Mouse (Mus musculus): ENCODE measurements around the gene Mcf2l. TPM values are rescaled to one million over a fixed set of nuclear protein-coding genes. Genes with fewer than 3 reads are reported as not detected.

Gene Mcf2l
- polyA plus RNA-seq, 1 experiment from 2014 or later, result 158 TPM

GRCm38 (mm10) chr8:13047652-13048051 lies 174.0 kb downstream of the Mcf2l start:
- peaks cover 13% of the 10 kb centered on the region; the same call in 1 of the 2 replicates for H3K9me3 ChIP-seq (ENCODE audit: control insufficient read depth, low read length)
- ATAC-seq (ENCODE audit: low FRiP score) (no peak), DNase-seq (ENCODE audit: low spot score) (no peak)
- H3K4me1 ChIP-seq (replicated peaks; ENCODE audit: control insufficient read depth, insufficient read depth, low read length), result no peaks in the 10 kb centered on the region
- H3K27ac ChIP-seq, result no peak overlapping the region
- no peaks in the 10 kb centered on the region for H3K27me3 ChIP-seq (ENCODE audit: control insufficient read depth, insufficient read depth, low read length)
- no peak overlapping the region for H3K4me3 ChIP-seq (replicated peaks; ENCODE audit: low read length)
- H3K4me2 ChIP-seq (replicated peaks), result no peak overlapping the region
- no peaks in the 10 kb centered on the region for H3K36me3 ChIP-seq (replicated peaks; ENCODE audit: control insufficient read depth, insufficient read depth)
- WGBS, result 53% methylated on average over 5 of the region's 5 CpGs
- H3K9ac ChIP-seq, result no peak overlapping the region

GRCm38 (mm10) chr8:13050550-13050949 lies 176.9 kb downstream of the Mcf2l start:
- DNase-seq (ENCODE audit: low spot score), result no peak
- Histone ChIP-seq H3K27ac (no peak overlapping the region), H3K4me3 (replicated peaks; ENCODE audit: low read length) (no peak overlapping the region), H3K4me1 (replicated peaks; ENCODE audit: control insufficient read depth, insufficient read depth, low read length) (no peaks in the 10 kb centered on the region), H3K36me3 (replicated peaks; ENCODE audit: control insufficient read depth, insufficient read depth) (no peaks in the 10 kb centered on the region), H3K9ac (no peak overlapping the region), H3K27me3 (ENCODE audit: control insufficient read depth, insufficient read depth, low read length) (no peaks in the 10 kb centered on the region), H3K4me2 (replicated peaks) (no peak overlapping the region), H3K9me3 (ENCODE audit: control insufficient read depth, low read length) (peaks cover 13% of the 10 kb centered on the region; the same call in 1 of the 2 replicates)
- no peak for ATAC-seq (ENCODE audit: low FRiP score)
- WGBS, result 72% methylated on average over 10 of the region's 10 CpGs

DNA sequence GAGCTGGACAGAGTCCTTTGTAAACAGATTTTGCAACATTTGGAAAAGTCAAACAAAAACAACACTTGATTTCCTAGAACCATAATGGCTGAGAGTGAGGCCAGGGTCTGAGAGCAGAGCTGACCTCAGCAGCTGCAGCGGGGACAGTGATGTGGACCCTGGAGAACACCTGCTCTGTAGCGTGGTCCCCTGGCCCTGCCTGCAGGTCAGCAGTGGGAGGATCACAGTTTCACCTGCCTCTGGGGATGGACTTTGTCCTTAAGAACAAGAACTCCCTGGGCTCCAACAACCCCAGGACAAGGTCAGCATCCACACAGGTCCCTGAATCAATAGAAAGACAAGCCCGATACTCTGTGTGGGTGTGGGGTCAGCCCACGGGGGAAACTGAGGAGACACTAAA lies 183.7 kb downstream of the Mcf2l start:
- 93% methylated on average over 4 of the region's 4 CpGs for WGBS
- H3K9ac ChIP-seq, result no peak overlapping the region

GRCm38 (mm10) chr8:13060441-13061150 lies 187.0 kb downstream of the Mcf2l start, which contains the start of gene Proz:
Gene Proz, plus strand, starts transcription at chr8:13060914.
- H3K27me3 ChIP-seq (ENCODE audit: control insufficient read depth, insufficient read depth, low read length), result no peaks in the 10 kb centered on the region
- DNase-seq (ENCODE audit: low spot score) (no peak), ATAC-seq (ENCODE audit: low FRiP score) (no peak)
- H3K4me3 ChIP-seq (replicated peaks; ENCODE audit: low read length), result no peak within 1 kb of the TSS
- H3K4me2 ChIP-seq (replicated peaks), result no peak within 1 kb of the TSS
- H3K27ac ChIP-seq, result no peak within 1 kb of the TSS
- WGBS, result 81% methylated on average over 17 of the region's 17 CpGs
- H3K9ac ChIP-seq, result no peak within 1 kb of the TSS
- H3K9me3 ChIP-seq (ENCODE audit: control insufficient read depth, low read length), result no peaks in the 10 kb centered on the region
- H3K4me1 ChIP-seq (replicated peaks; ENCODE audit: control insufficient read depth, insufficient read depth, low read length), result no peaks in the 10 kb centered on the region
- H3K36me3 ChIP-seq (replicated peaks; ENCODE audit: control insufficient read depth, insufficient read depth), result no peaks in the 10 kb centered on the region

More for the DNA sequence above, 183.7 kb downstream of the Mcf2l start:
- H3K4me3 ChIP-seq (replicated peaks; ENCODE audit: low read length), result no peak overlapping the region
- no peaks in the 10 kb centered on the region for H3K27me3 ChIP-seq (ENCODE audit: control insufficient read depth, insufficient read depth, low read length)
- H3K9me3 ChIP-seq (ENCODE audit: control insufficient read depth, low read length), result no peaks in the 10 kb centered on the region
- no peaks in the 10 kb centered on the region for H3K4me1 ChIP-seq (replicated peaks; ENCODE audit: control insufficient read depth, insufficient read depth, low read length)
- no peaks in the 10 kb centered on the region for H3K36me3 ChIP-seq (replicated peaks; ENCODE audit: control insufficient read depth, insufficient read depth)
- no peak overlapping the region for H3K27ac ChIP-seq
- DNase-seq (ENCODE audit: low spot score) (no peak), ATAC-seq (ENCODE audit: low FRiP score) (no peak)
- no peak overlapping the region for H3K4me2 ChIP-seq (replicated peaks)

DNA sequence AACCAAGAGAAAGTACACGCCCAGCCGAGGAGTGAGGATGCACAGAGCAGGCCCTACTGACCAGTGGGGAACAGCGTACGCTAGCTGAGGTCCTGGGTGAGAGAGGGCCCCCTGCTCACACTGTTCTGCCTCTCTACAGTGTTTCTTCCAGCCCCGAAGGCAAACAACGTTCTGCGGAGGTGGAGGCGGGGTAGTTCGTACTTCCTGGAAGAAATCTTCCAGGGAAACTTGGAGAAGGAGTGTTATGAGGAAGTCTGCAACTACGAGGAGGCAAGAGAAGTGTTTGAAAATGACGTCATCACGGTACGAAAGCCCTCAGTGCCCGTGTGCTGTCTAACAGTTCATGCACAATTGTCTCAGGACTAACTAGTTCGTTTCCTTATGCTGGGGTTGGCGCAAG lies 189.5 kb downstream of the Mcf2l start:
- H3K4me2 ChIP-seq (replicated peaks), result no peak overlapping the region
- H3K4me3 ChIP-seq (replicated peaks; ENCODE audit: low read length), result no peak overlapping the region
- DNase-seq (ENCODE audit: low spot score), result no peak
- H3K9ac ChIP-seq, result no peak overlapping the region
- H3K36me3 ChIP-seq (replicated peaks; ENCODE audit: control insufficient read depth, insufficient read depth), result no peaks in the 10 kb centered on the region
- no peak overlapping the region for H3K27ac ChIP-seq
- ATAC-seq (ENCODE audit: low FRiP score), result no peak
- no peaks in the 10 kb centered on the region for H3K9me3 ChIP-seq (ENCODE audit: control insufficient read depth, low read length)
- no peaks in the 10 kb centered on the region for H3K27me3 ChIP-seq (ENCODE audit: control insufficient read depth, insufficient read depth, low read length)
- 85% methylated on average over 16 of the region's 16 CpGs for WGBS
- H3K4me1 ChIP-seq (replicated peaks; ENCODE audit: control insufficient read depth, insufficient read depth, low read length), result no peaks in the 10 kb centered on the region

Small RNA genes lying within 50 kb of the gene (microRNA-seq; reads per million reads assigned to microRNA genes)
- gene Gm38671, result 1.1 reads per million

Other genes starting within 250 kb of the Mcf2l start
- 39.6 and 43.9 TPM in 2 replicates for gene Tubgcp3, start 201.6 kb upstream of the Mcf2l start, polyA plus RNA-seq (2014; fragmentation: Nextera tagmentation; extraction: Ambion mirVana)
- 14.8 and 15.4 TPM in 2 replicates for gene Atp11a, start 116.8 kb upstream of the Mcf2l start, polyA plus RNA-seq (2014; fragmentation: Nextera tagmentation; extraction: Ambion mirVana)
- gene F7, start 152.2 kb downstream of the Mcf2l start, polyA plus RNA-seq (2014; fragmentation: Nextera tagmentation; extraction: Ambion mirVana), result 0.10 TPM in 1 of 2 replicates, not detected in the other
- gene F10, start 163.5 kb downstream of the Mcf2l start, polyA plus RNA-seq (2014; fragmentation: Nextera tagmentation; extraction: Ambion mirVana), result 0.08 and 0.26 TPM in 2 replicates
- gene Proz, start 187.1 kb downstream of the Mcf2l start, polyA plus RNA-seq (2014; fragmentation: Nextera tagmentation; extraction: Ambion mirVana), result 0.86 and 0.90 TPM in 2 replicates
- gene Pcid2, start 231.7 kb downstream of the Mcf2l start, polyA plus RNA-seq (2014; fragmentation: Nextera tagmentation; extraction: Ambion mirVana), result 32.9 and 35.2 TPM in 2 replicates
- gene Cul4a, start 231.8 kb downstream of the Mcf2l start, polyA plus RNA-seq (2014; fragmentation: Nextera tagmentation; extraction: Ambion mirVana), result 74.6 and 75.3 TPM in 2 replicates

All from hindbrain, embryonic 14.5 days (tissue).